Mouse (Mus musculus) ovary, postnatal 10 days (tissue): Measurements from ENCODE around the gene Gse1.

Experiments used
- DNase-seq: peaks from one replicate; pipeline ENCODE4 v3.0.0; 2022; ENCODE audit warnings: low spot score

Gene Gse1

GRCm38 (mm10) chr8:120619235-120620180, 391.3 kb downstream of the Gse1 start:
- no peak for DNase-seq

GRCm38 (mm10) chr8:120620441-120620840, 392.2 kb downstream of the Gse1 start:
- no peak for DNase-seq

GRCm38 (mm10) chr8:120622161-120622560, 393.9 kb downstream of the Gse1 start:
- DNase-seq, result no peak

- no peak for DNase-seq
Observed at GRCm38 (mm10) chr8:120623608-120624007, 395.4 kb downstream of the Gse1 start.

- DNase-seq, result no peak
Observed at GRCm38 (mm10) chr8:120626461-120626860, 398.2 kb downstream of the Gse1 start.

GRCm38 (mm10) chr8:120627298-120627697, 399.0 kb downstream of the Gse1 start:
- no peak for DNase-seq

GRCm38 (mm10) chr8:120630031-120630430, 401.8 kb downstream of the Gse1 start:
- DNase-seq, result no peak

- no peak for DNase-seq
Observed at GRCm38 (mm10) chr8:120630848-120631247, 402.6 kb downstream of the Gse1 start.
